Mouse (Mus musculus): ENCODE data around the gene Marf1. TPM values are rescaled to one million over a fixed set of nuclear protein-coding genes. Genes with fewer than 3 reads are reported as not detected.
A peak's percentile ranks its signal among the peaks of the same experiment; 100 is the strongest.

The Marf1 gene
- polyA plus RNA-seq, 1 experiment from 2014 or later = 14.9 TPM

MicroRNA genes within 50 kb of the gene (microRNA counts, 519-probe panel; counts per million panel counts)
- 2,516 counts per million, percentile 57 among the panel's probes with 10 or more counts for microRNA mmu-miR-484

Small RNAs within 50 kb of the gene (microRNA-seq; reads per million reads assigned to microRNA genes)
- gene Gm27671 = not detected
- 1,914 reads per million, percentile 81 among the genes with 10 or more reads in this experiment for gene Mir484

Other genes starting within 250 kb of the Marf1 start
- gene 2900011O08Rik, start 176.7 kb downstream of the Marf1 start, polyA plus RNA-seq (2015; fragmentation: Nextera tagmentation; extraction: Ambion mirVana) = 1.7 and 2.4 TPM in 2 replicates
- gene Ifitm7, start 176.5 kb downstream of the Marf1 start, polyA plus RNA-seq (2015; fragmentation: Nextera tagmentation; extraction: Ambion mirVana) = not detected in 2 replicates
- gene Nde1, start 76 bp downstream of the Marf1 start, polyA plus RNA-seq (2015; fragmentation: Nextera tagmentation; extraction: Ambion mirVana) = 85.0 and 85.7 TPM in 2 replicates
- gene Myh11, start 128.0 kb upstream of the Marf1 start, polyA plus RNA-seq (2015; fragmentation: Nextera tagmentation; extraction: Ambion mirVana) = 198 and 229 TPM in 2 replicates
- gene Fopnl, start 154.1 kb upstream of the Marf1 start, polyA plus RNA-seq (2015; fragmentation: Nextera tagmentation; extraction: Ambion mirVana) = 149 and 157 TPM in 2 replicates
- gene Abcc1, start 198.2 kb upstream of the Marf1 start, polyA plus RNA-seq (2015; fragmentation: Nextera tagmentation; extraction: Ambion mirVana) = 11.2 and 12.3 TPM in 2 replicates

Data from stomach, embryonic 15.5 days (tissue).